Mouse (Mus musculus) c-Kit-positive CD71-positive TER-119-positive erythroid progenitor cells, embryonic 14.5 days (primary cell): ENCODE measurements around the gene 2510039O18Rik.

Experiments
- DNase-seq: peaks from one replicate; pipeline ENCODE4 v3.0.0-alpha.2; 2013; ENCODE audit warnings: low spot score

Gene 2510039O18Rik

DNA sequence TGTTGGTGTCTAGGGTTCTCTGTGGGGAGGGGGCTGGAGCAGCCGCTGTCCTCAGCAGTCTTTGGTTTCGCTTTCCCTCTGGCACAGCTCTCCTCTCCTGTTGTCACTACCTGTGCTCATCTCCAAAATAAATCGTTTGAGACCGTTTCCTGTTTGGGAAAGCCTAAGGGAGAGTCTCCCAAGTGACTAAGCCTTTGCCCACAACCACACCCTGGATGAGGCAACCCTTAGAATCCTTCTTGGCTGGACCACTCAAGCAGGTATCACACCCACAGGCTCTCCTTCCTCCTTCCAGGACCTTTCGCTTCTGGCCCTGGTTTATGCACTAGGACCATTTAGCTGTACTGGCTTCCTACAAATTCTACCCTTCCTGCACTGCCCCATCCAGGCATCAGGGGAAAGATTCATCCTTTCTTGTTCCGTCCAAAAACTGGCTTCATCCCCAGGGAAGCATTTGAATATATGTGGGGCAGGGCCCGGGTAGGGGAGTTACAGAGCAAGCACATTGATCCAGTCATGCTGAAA, 52.9 kb downstream of the 2510039O18Rik start:
- no peak for DNase-seq

GRCm38 (mm10) chr4:147995311-147995710, 54.6 kb downstream of the 2510039O18Rik start:
- no peak for DNase-seq
